Mouse (Mus musculus) mesoderm, embryonic 11.5 days (tissue): ENCODE measurements around the gene Rtkn.

ENCODE experiments used
- DNase-seq: peaks from one replicate; pipeline ENCODE4 v3.0.0-alpha.2; 2012; ENCODE audit warnings: low read depth, low spot score

Rtkn gene

DNA sequence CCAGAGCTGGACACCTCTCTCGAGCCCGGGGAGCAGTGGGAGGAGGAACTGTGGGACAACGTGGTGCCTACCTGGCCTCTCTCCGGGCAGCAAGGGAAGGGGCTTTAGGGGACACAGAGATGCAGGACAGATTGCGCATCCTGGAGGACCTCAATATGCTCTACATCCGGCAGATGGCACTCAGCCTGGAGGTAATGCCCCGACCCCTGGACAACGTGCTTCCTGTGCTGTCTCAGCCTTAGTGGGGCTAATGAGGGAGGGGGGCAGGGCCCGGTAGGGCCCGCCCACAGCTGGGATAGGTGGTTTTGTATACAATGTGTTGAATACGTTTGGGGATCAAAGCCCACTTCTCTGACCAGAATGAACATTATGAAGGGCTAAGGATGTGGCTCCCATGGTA is 2.8 kb downstream of the Rtkn start:
- peak; percentile 76 for DNase-seq

DNA sequence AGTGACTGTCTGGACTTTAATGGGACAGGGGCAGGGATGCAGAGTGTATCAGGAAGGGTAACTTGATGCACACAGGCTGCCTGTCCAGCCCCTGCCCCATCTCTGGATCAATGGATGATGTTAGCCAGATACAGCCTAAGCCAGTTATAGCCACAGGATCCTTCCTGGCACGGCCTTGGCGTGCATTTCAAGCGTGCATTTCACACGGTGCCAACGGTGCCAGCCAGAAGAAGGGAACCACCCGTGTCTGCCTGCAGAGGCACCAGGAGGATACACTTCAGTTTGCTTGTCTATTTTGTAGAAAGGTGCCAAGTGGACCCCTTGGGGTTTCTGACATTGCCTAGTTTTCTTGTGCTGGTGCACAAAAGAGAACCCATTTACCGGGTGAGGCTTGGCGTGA is 4.8 kb downstream of the Rtkn start:
- DNase-seq: no peak

DNA sequence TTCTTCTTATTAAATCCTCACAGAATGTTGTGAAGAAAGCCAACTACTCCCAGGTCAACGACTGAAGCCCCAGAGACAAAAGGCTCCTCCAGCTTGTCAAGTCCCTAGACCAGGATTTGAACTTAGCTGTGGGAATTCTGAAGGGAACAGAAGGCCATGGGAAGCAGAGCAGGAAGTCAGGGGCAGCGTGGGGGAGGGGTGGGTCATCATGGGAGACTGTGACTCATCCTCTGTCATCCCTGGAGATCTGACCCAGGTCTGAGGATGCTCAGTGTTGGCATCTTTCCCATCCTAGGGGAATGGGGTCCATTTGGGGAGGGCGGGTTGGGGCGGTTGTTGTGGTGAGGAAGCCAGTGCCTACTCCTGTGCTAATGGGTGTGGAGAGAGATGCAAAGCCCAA is 6.4 kb downstream of the Rtkn start:
- DNase-seq: no peak

DNA sequence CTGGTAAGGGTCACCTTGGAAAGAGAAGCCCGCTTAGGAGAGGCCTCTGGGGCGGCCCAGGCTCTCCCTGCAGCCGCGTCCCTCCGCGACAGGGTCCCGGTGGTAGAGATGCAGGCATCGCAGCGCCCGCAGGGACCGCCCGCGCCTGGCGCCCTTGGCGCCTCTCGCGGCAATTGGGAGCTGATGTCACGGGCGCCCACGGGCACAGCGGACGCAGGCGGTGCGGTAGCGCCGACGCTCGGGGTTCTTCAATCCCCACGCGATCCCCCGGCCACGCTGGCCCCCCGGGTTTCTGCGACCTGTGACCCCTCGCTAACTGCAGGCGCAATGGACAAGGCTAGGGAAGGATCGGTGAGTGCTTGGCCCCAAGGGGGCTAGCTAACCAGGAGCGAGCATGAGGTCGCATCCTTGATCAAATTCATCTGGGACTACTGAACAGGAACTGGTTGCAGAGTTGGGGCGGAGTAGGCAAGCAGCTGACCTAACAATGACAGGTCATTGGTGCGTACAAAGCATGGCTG is 7.0 kb downstream of the Rtkn start:
- no peak for DNase-seq

DNA sequence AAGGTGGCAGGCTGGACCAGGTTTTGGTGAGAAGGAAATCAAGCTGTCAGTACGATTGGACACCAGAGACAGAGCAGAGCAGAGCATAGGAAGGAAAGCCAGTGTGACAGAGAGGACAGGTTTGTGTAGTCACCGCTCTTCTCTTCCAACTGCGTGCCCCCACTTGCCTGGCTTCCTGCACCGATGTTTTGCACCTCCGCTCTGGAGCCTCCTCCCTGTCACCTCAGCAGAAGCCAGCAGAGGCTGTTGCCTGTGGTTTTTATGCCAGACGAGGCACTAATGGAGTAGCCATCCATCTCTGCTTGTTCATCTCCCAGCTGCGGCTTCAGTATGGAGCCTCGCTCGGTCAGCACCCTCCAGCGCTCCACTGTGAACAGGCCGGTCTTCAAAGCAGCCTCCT is 7.6 kb downstream of the Rtkn start:
- no peak for DNase-seq

DNA sequence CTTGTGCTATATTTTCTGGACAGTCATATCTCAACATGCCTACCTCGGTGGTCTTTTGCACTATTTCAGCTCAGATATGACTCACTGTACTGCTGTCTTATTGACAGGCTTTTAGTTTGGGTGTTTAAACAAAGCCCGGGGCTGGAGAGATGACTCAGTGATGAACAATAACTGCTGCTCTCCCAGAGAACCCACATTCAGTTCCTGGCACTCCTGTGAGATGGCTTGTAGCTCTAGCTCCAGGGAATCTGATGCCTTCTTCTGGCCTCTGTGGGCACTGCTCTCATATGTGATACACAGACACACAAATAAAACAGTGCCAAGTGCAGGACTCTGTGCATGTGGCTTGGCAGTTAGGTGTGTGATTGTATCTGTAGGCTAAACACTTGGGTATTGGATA is 9.9 kb downstream of the Rtkn start:
- DNase-seq: no peak

DNA sequence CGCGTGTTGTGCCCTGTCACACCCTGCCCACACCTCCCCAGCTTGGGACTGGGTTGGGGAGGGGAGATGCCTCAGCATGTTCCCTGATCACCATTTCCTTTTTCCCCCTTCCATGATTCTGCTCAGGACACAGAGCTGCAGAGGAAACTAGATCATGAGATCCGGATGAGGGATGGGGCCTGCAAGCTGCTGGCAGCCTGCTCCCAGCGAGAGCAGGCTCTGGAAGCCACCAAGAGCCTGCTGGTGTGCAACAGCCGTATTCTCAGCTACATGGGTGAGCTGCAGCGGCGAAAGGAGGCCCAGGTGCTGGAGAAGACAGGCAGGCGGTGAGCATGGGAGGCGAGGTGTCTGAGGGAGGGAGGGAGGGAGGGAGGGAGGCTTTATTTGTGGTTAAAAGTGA is 10.5 kb downstream of the Rtkn start:
- no peak for DNase-seq

DNA sequence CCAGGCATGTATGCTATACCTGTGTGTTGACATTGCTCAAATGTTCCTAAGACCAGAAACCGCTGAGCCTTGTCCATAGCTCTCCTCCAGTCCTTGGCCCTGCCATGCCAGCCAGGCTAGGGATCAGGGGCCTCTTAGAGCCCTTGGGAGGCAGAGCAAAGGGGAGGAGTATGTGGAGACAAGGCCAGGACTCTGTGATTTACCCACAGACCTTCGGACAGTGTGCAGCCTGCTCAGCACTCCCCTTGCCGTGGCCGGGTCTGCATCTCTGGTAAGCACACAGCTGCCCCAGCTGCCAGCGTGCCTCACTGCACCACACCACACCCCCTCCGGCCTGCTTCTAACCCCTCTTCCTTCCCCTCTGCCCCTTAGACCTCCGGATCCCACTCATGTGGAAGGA is 12.0 kb downstream of the Rtkn start:
- no peak for DNase-seq

DNA sequence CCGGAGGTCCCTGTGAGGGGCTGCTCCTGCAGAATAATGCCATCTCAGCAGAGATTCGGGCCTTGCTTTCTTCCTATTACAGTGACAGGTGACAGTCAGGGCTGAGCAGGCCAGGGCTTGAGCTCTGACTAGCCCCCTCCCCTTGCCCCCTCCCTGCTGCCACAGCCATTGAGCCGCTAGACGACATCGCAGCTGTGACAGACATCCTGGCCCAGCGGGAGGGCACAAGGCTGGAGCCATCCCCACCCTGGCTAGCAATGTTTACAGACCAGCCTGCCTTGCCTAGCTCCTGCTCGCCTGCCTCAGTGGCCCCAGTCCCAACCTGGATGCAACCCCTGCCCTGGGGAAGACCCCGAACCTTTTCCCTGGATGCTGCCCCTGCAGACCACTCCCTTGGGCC is 16.5 kb downstream of the Rtkn start:
- no peak for DNase-seq

DNA sequence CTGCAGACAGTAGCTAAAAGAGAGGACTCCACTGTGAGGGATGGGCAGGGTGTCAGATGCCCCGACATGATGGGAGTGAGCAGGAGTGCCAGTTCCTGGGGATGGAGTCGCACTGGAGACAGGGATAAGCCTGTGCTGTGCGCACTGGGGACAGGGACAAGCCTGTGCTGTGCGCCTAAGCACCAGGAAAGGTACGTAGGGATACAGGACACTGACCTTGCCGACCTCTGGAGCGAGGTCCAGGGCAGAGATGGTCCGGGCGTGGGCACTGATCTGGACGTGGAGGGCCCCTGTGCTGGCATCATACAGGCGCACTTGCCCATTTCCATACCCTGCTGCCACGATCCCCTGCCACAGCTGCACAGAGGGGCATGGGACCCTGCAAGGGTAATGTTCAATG is 17.8 kb downstream of the Rtkn start:
- no peak for DNase-seq

DNA sequence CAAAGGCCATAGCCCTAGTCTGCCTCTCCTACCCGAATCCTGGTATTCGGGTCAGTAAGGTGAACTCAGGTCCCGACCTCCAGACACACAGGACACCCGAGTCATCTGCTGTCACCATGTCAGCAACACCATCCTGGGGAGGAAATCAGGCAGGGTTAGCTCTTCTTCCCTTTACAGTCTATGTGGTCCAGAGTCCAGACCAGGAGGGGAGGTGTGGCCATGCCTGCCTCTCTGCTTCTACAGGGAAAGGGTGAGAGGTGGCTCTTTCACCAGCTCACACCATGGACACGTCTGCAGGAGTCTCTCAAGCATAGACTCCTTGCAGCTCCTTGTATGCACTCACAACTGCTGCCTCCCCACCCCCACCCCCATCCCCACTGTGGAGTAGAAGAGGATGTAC is 18.2 kb downstream of the Rtkn start:
- DNase-seq: no peak

DNA sequence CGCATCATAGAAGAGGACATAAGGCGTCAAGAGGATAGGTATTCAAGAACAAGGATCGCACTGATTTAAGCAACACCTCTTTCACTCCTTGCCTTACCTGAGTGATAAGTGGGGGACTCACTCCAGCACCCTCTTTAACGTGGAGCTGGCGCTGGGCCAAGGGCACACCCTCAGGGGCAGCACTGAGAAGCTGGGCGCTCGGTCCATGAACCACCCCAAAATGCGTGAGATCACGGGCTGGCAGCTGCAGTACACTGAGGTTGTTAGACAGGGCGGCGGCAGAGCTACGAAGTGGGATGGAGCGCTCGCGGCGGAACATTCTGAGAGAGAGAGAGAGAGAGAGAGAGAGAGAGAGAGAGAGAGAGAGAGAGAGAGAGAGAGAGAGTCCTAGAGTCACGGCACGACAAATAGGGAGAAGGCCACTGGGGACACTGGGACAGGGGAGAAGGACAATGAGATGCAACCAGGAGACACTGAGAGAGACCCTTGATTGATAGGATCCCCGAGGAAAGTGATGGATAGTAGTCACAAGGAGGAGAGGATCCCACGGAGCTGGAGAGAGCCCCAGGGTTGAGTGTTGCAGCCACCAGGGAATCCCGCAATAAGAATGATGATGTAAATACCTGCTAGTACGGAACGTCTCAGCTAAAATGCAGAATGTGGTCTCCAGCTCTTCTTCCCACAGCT is 20.4 kb downstream of the Rtkn start:
- no peak for DNase-seq

DNA sequence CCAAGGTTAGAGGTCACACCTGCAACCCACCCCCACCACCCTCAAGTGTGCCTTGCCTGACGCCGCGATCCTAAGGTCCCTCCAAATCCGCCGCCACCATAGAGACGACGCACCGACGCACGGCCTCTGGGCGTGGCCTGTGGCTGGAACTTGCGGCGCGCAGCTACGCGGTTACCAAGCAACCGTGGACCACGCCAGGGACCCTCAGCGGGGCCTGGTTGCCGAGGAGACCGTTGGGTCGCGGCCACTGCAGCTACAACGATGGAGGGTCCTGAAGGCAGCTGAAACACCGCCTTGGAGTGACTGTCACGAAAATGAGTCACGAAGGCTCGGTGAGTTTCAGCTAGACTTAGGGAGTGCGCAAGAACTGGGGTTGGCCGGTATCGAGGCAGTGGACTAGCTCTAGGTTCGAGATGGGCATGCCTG is 21.0 kb downstream of the Rtkn start, which contains the start of the genes Wdr54 and 1700003E16Rik:
Gene Wdr54, minus strand, starts transcription at position 139 of the 426 bp plus-strand sequence.
Gene 1700003E16Rik, plus strand, starts transcription at position 146 of the 426 bp plus-strand sequence.
- peak; percentile 93 for DNase-seq

DNA sequence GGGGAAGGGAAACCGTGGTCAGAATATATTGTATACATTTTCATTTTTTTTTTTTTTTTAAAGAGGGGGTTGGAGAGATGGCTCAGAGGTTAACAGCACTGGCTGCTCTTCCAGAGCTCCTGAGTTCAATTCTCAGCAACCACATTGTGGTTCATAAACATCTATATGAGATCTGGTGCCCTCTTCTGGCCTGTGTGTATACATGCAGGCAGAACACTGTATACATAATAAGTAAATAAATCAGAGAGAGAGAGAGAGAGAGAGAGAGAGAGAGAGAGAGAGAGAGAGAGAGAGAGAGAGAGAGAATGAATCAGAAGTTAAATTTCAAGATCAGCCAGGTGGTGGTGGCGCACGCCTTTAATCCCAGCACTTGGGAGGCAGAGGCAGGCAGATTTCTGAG is 24.2 kb downstream of the Rtkn start:
- peak; percentile 72 for DNase-seq

DNA sequence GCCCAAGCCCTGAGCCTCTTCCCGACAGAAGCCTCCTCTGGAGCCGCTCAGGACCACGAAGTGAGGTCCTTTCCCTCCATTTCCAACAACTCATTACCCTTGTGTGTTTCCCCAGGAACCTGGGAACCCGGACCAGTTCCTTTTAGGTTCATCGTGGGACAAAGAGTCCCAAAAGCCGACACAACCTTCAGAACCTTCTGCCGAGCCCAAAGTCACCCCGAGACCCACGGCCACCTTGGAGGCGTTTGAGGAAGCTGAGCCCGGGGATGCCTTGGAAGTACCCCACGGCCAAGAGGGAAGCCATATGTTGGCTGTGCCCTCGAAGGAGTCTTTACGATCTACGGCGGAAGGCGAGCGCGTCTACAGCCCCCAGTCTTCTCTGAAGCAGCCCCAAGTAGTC is 26.2 kb downstream of the Rtkn start:
- DNase-seq: no peak

DNA sequence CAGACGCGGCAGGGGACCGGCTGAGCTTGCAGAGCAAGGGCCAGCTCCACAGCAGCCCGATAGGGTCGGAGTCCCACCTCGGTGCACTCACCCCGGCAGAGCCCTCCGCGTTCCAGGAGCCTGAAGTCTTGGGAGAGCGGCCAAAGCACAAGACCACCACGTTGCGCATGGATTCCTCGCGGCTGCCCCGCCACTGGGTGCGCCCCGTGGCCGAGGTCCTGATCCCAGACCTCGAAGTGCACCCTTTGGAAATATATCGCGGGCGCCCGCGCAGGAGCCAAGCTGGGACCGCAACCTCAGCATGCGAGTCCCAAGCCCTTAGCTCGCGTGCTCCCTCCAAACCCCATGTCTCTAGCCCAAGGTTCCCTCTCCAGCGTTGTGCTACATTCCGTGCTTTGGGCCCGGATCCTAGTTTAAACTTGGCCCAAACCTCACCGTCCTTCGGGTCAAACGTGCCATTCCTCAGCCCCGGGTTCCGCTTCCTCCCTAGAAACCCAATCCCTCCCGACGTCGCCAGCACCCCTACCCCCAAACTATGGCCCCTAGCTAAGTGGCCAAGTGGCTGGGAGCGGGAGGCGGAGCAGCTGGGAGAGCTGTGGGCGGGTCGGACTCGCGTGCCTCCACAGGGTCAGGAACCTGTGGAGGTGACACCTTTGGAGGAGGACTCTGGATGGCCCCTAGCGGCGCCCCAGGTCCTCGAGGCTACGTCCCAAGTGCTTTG is 26.8 kb downstream of the Rtkn start:
- DNase-seq: no peak

DNA sequence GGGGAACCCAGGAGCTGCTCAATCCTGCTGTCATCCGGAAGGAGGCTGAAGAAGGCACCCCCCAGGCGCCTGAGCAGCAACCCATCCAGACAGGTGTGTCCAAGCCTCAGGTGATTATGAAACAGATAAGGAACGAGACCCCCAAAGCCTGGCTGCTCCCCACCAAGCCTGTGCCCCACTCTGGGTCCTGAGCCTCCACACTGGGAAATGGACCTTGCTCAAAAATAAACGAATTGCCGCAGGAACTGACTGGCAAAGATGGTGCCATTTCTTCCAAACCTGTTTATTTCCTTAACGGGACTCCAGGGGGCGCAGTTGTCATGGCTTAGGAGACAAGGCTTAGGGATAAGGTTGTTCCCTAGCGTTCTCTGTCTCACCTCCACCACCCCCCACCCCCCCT is 27.4 kb downstream of the Rtkn start:
- DNase-seq: peak; percentile 81

DNA sequence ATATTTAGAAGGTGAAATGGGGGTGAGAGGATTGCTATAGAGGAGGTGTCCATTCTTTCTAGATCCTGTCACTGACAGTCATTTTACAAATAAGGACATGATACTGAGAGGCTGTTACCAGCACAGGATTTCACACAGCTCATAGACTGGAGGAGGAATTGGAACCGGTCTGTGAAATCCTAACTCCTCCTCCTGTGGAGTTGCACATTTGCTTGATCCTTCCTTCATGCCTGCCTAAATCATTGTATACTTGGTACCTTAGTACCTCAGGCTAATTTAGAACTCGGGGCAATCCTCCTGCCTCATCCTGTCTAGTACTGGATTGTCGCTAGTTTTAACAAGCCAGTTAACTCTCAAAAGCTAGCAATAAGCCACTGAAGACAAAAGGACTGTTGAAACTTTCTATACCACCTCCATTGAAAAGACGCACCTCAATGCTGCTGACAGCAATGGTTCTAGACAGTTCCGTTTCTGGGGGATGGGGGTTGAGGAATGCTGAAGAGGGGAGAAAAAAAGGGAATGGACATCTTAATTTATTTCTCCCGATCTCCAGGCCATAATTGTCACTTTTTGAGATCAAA is 29.9 kb downstream of the Rtkn start:
- no peak for DNase-seq

DNA sequence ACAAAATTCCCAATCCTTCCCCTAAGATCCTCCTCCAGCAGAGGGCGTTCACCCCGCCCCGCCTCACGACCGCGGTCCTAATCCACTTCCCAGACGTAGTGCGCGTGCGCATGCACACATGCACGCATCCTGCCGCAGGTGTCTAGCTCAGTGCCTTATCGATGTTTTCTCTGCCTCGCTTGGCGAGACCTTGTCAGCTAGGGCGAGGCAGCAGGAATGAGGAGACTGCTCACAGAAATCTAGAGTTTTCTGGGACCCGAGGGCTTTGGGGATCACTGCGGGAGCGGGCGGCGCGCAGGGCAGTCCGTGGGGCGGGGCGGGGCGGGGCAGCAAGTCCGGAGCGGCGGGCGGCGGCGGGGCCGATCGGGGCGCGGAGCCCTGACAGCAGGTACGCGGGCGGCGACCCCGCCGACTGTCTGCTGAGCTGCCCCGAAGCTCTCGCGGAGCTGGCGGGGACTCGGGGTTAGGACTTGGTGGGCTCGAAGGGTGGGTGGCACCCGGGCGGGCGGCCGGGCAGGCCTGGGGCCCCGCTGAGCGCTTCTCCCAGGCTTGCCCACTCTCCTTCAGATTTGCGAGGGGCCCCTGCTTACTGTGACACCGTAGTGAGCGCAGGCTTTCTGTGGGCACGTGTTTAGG is 30.5 kb downstream of the Rtkn start, which contains the start of gene Dctn1:
Gene Dctn1, plus strand, starts transcription at position 314 of the 636 bp plus-strand sequence.
- DNase-seq: peak; percentile 95

DNA sequence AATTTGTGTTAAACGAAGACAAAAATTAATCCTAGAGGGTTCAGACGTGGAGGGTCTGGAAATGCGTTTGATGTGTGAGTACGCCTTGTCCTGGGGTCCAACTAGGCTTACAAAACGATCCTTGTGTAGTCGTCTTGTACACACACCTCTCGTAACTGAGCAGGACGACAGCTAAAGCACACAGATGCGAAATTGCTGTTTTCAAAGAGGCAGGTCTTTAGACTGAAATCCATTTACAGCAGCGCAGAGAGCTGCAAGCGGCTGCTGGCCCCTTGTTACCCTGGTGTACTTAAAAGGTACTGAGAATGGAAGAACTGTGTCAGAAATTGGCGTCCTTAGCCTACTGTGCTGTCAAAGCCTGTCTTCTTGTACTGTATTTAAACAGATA is 31.0 kb downstream of the Rtkn start:
- no peak for DNase-seq

DNA sequence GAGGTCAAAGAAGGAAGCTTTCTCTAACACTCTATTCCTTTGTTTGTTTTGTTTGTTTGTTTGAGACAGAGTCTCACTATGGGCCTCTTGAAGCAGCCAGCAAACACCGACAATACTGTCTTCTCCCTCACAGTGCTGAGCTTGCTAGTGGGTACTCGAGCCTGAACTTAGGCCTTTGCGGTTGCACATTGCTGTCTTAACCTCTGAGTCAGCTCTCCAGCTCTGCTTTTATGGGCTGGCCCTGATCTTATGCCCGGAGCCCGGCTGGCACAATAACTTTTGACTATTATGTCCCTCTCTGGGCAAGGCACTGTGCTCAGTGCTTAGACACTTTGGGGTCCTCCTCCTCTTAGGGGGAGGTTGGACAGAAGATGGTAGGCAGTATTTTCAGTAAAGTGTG is 34.6 kb downstream of the Rtkn start:
- no peak for DNase-seq

DNA sequence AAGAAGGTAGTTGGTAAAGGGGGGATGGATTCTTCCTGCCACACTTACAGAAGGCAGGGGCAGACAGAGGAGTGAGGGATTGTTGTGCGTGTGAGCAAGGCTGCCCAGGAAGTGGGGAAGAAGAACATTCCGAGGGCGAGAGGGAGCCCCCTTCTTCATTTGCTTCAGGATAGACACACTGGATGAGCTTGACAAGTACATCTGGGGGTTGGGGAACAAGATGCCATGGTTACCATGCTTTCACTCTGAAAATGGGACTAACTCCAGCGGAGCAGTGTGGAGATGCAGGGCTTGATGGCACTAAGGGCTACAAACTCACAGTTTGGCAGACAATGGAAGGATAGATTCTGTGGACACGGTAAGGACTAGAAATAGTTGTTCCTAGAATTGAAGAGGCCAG is 35.8 kb downstream of the Rtkn start:
- DNase-seq: no peak
